Mouse (Mus musculus): ENCODE data around the gene Prkn.

DNA sequence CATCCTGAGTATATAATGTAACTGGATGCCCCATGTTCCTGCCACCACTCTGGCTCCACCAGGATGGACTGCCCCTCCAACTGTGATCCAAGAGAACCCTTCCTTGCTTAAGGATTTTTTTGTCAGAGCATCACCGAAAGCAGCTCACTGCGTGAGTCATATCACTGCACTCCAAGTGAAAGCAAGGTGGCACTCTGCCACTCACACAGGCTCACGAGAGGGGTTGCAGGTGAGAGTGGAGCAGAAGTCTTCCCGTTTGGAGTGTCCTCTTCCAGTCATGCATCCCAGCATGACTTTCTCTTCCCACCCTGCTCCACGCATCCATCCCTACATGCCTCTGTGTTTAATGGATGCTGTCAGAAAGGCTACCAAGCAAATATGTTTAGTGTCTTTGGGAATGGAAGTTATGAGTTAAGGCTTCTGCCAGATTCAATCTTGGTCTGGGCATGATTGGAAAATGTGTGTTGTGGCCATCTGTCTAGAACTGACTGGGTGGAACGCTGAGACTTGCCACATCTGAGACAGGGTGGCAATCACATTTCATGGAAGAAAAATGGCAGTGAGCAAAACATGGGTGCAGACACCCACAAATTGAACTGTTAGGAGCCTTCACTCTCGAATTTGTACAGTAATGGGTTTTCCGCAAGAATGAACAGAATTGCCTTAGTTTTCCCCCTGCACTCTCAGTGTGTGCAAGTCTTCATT is 778.9 kb downstream of the Prkn start:
- TF ChIP-seq POLR2A (IDR thresholded peaks at IDR 0.05; ENCODE audit: borderline replicate concordance, extremely low read depth, insufficient read depth, insufficient read length, poor library complexity, severe bottlenecking) (no peak), CTCF (IDR thresholded peaks at IDR 0.05; ENCODE audit: borderline replicate concordance, extremely low read depth, insufficient read depth, insufficient read length) (no peak)
